Mouse (Mus musculus) intestine, embryonic 16.5 days (tissue): Measurements from ENCODE around the gene Gm20388. TPM values are rescaled to one million over a fixed set of nuclear protein-coding genes. Genes with fewer than 3 reads are reported as not detected.

Source experiments
- ATAC-seq: fragments of 200-750 bp; cut with Nextera tagmentation; 2 replicates; pipeline ENCODE4 v1.8.0; 2017; ENCODE audit warnings: moderate TSS enrichment, moderate library complexity
- H3K27ac ChIP-seq: fragments of 300-500 bp; sonication (generic); 2 replicates; pipeline ENCODE4 v1.5.1; 2014; ENCODE audit warnings: mild to moderate bottlenecking, low read length
- H3K27me3 ChIP-seq: fragments of 300-500 bp; sonication (generic); replicated peaks from 2 replicates; pipeline ENCODE4 v1.6.1; 2014; ENCODE audit warnings: low read length, control low read depth, mixed read lengths; ENCODE audit not compliant: control insufficient read depth, insufficient read depth
- H3K36me3 ChIP-seq: fragments of 300-500 bp; sonication (generic); 2 replicates; pipeline ENCODE4 v1.6.1; 2014; ENCODE audit warnings: low read length, control low read depth; ENCODE audit not compliant: control insufficient read depth, insufficient read depth
- H3K4me1 ChIP-seq: fragments of 300-500 bp; sonication (generic); 2 replicates; pipeline ENCODE4 v1.6.1; 2014; ENCODE audit warnings: low read length, control low read depth, mixed read lengths; ENCODE audit not compliant: control insufficient read depth, insufficient read depth
- H3K4me2 ChIP-seq: fragments of 300-500 bp; sonication (generic); 2 replicates; pipeline ENCODE4 v1.6.1; 2014; ENCODE audit warnings: low read depth, low read length, control low read depth
- H3K4me3 ChIP-seq: fragments of 300-500 bp; sonication (generic); 2 replicates; pipeline ENCODE4 v1.5.1; 2014; ENCODE audit warnings: mild to moderate bottlenecking, low read length
- H3K9ac ChIP-seq: fragments of 300-500 bp; sonication (generic); 2 replicates; pipeline ENCODE4 v1.6.1; 2014; ENCODE audit warnings: low read depth, low read length
- H3K9me3 ChIP-seq: fragments of 300-500 bp; sonication (generic); 2 replicates; pipeline ENCODE4 v1.6.1; 2016; ENCODE audit warnings: low read length, control low read depth; ENCODE audit not compliant: control insufficient read depth
- WGBS: fragments of 180-500 bp; shearing (Covaris S2); extraction: QIAGEN DNeasy Blood & Tissue Kit; methylation state at CpG from one replicate; pipeline ENCODE4 v1.1.7; 2014; 5-methylcytosine and 5-hydroxymethylcytosine counted together
- polyA plus RNA-seq: library from polyadenylated mRNA; unstranded; fragments of >200 nt; fragmentation: Nextera tagmentation; extraction: Ambion mirVana; gene quantifications from 2 replicates; pipeline ENCODE4 v1.2.1, GENCODE M21; 2015

Gm20388 gene
- polyA plus RNA-seq, 1 experiment from 2014 or later: 5.8 TPM

- Histone ChIP-seq H3K4me2 (no peak overlapping the region), H3K36me3 (no peaks in the 10 kb centered on the region), H3K4me3 (no peak overlapping the region), H3K27ac (no peak overlapping the region), H3K27me3 (no peaks in the 10 kb centered on the region), H3K9me3 (no peaks in the 10 kb centered on the region), H3K4me1 (peaks cover 8% of the 10 kb centered on the region), H3K9ac (no peak overlapping the region)
- 48% methylated on average over 9 of the region's 9 CpGs for WGBS
- ATAC-seq: no peak
These were observed 3220.4 kb downstream of the Gm20388 start for GRCm38 (mm10) chr8:123131041-123131440.

- no peak for ATAC-seq
- no peaks in the 10 kb centered on the region for H3K36me3 ChIP-seq
- no peak overlapping the region for H3K27ac ChIP-seq
- no peak overlapping the region for H3K4me2 ChIP-seq
- no peak overlapping the region for H3K9ac ChIP-seq
- peaks cover 10% of the 10 kb centered on the region for H3K4me1 ChIP-seq
- no peak overlapping the region for H3K4me3 ChIP-seq
- no peaks in the 10 kb centered on the region for H3K27me3 ChIP-seq
- 94% methylated on average over 2 of the region's 2 CpGs for WGBS
- no peaks in the 10 kb centered on the region for H3K9me3 ChIP-seq
These were observed 3222.3 kb downstream of the Gm20388 start for GRCm38 (mm10) chr8:123132953-123133352.

- no peak overlapping the region for H3K9ac ChIP-seq
- H3K27me3 ChIP-seq: no peaks in the 10 kb centered on the region
- no peaks in the 10 kb centered on the region for H3K9me3 ChIP-seq
- no peaks in the 10 kb centered on the region for H3K36me3 ChIP-seq
- ATAC-seq: no peak
- no peak overlapping the region for H3K27ac ChIP-seq
- no peak overlapping the region for H3K4me3 ChIP-seq
- 90% methylated on average over 11 of the region's 11 CpGs for WGBS
- peaks cover 14% of the 10 kb centered on the region for H3K4me1 ChIP-seq
- no peak overlapping the region for H3K4me2 ChIP-seq
These were observed 3223.6 kb downstream of the Gm20388 start for GRCm38 (mm10) chr8:123134149-123134713.

- H3K4me3 ChIP-seq: no peak overlapping the region
- WGBS: 32% methylated on average over 7 of the region's 7 CpGs
- H3K27me3 ChIP-seq: no peaks in the 10 kb centered on the region
- no peaks in the 10 kb centered on the region for H3K9me3 ChIP-seq
- H3K4me2 ChIP-seq: no peak overlapping the region
- ATAC-seq: no peak
- no peak overlapping the region for H3K27ac ChIP-seq
- H3K4me1 ChIP-seq: peaks cover 14% of the 10 kb centered on the region
- no peaks in the 10 kb centered on the region for H3K36me3 ChIP-seq
- no peak overlapping the region for H3K9ac ChIP-seq
These were observed 3224.8 kb downstream of the Gm20388 start for GRCm38 (mm10) chr8:123135406-123135805.

GRCm38 (mm10) chr8:123135806-123136205, 3225.2 kb downstream of the Gm20388 start:
- no peak for ATAC-seq
- no peak overlapping the region for H3K9ac ChIP-seq
- 50% methylated on average over 9 of the region's 9 CpGs for WGBS
- no peaks in the 10 kb centered on the region for H3K36me3 ChIP-seq
- no peak overlapping the region for H3K4me3 ChIP-seq
- H3K4me2 ChIP-seq: no peak overlapping the region
- no peaks in the 10 kb centered on the region for H3K27me3 ChIP-seq
- H3K27ac ChIP-seq: no peak overlapping the region
- H3K4me1 ChIP-seq: peaks cover 14% of the 10 kb centered on the region
- no peaks in the 10 kb centered on the region for H3K9me3 ChIP-seq

GRCm38 (mm10) chr8:123136287-123136686, 3225.6 kb downstream of the Gm20388 start:
- Histone ChIP-seq H3K27ac (no peak overlapping the region), H3K9me3 (no peaks in the 10 kb centered on the region), H3K36me3 (no peaks in the 10 kb centered on the region), H3K9ac (no peak overlapping the region), H3K4me3 (no peak overlapping the region), H3K27me3 (no peaks in the 10 kb centered on the region), H3K4me2 (no peak overlapping the region), H3K4me1 (peaks cover 14% of the 10 kb centered on the region)
- 76% methylated on average over 9 of the region's 9 CpGs for WGBS
- no peak for ATAC-seq

- Histone ChIP-seq H3K27me3 (no peaks in the 10 kb centered on the region), H3K4me3 (no peak overlapping the region), H3K36me3 (no peaks in the 10 kb centered on the region), H3K4me2 (no peak overlapping the region), H3K27ac (peak overlapping the region; percentile 78), H3K9ac (no peak overlapping the region), H3K4me1 (peaks cover 15% of the 10 kb centered on the region), H3K9me3 (no peaks in the 10 kb centered on the region)
- WGBS: 21% methylated on average over 2 of the region's 2 CpGs
- ATAC-seq: peak; percentile 87
These were observed 3227.0 kb downstream of the Gm20388 start for GRCm38 (mm10) chr8:123137645-123138077.

- ATAC-seq: no peak
- Histone ChIP-seq H3K4me1 (peaks cover 16% of the 10 kb centered on the region), H3K4me3 (no peak overlapping the region), H3K9ac (no peak overlapping the region), H3K4me2 (no peak overlapping the region), H3K27ac (peak overlapping the region; percentile 78; the same call in 1 of the 2 replicates), H3K36me3 (no peaks in the 10 kb centered on the region), H3K9me3 (no peaks in the 10 kb centered on the region), H3K27me3 (no peaks in the 10 kb centered on the region)
- 61% methylated on average over 4 of the region's 4 CpGs for WGBS
These were observed 3228.1 kb downstream of the Gm20388 start for GRCm38 (mm10) chr8:123138741-123139140.

GRCm38 (mm10) chr8:123141741-123142462, 3231.3 kb downstream of the Gm20388 start:
- no peaks in the 10 kb centered on the region for H3K36me3 ChIP-seq
- peak overlapping the region; percentile 69 for H3K27ac ChIP-seq
- peak overlapping the region; percentile 16; the same call in 1 of the 2 replicates for H3K9ac ChIP-seq
- H3K4me1 ChIP-seq: peaks cover 20% of the 10 kb centered on the region
- no peak overlapping the region for H3K4me2 ChIP-seq
- WGBS: 58% methylated on average over 14 of the region's 14 CpGs
- H3K27me3 ChIP-seq: no peaks in the 10 kb centered on the region
- no peaks in the 10 kb centered on the region for H3K9me3 ChIP-seq
- peak; percentile 19 for ATAC-seq
- H3K4me3 ChIP-seq: no peak overlapping the region
